Mouse (Mus musculus) adrenal gland, postnatal 4 days (tissue): Measurements from ENCODE around the gene Gm4969. TPM values are rescaled to one million over a fixed set of nuclear protein-coding genes. Genes with fewer than 3 reads are reported as not detected.
"Not testable (repeated sequence)": the region's sequence is repeated elsewhere in the genome, so short reads cannot be mapped to it uniquely, and the experiment has no call there.

Experiments
- DNase-seq, 2 experiments: peaks; one replicate each; pipeline ENCODE4 v3.0.0; 2021 to 2022; ENCODE audit warnings: low spot score in 2 of 2, mixed read lengths in 2 of 2
- long read RNA-seq, 2 experiments: library from polyadenylated mRNA; stranded (forward); transcript quantifications; one replicate each; pipeline ENCODE4 v2.0.0; 2021
- total RNA-seq, 2 experiments: library from RNA; stranded (reverse); gene quantifications; 2 replicates each; pipeline ENCODE4 v1.2.3; 2021

The Gm4969 gene
- total RNA-seq, result under 1 TPM; 0.59 to 0.98 TPM
- long read RNA-seq, experiment 1, partial matches to known transcripts, result 0 of 1 reads
- long read RNA-seq, experiment 1, other reads (novel, unspliced or antisense), result 1 of 1 reads
- long read RNA-seq, experiment 2, result 0 reads

GRCm38 (mm10) chr7:19118028-19118771 is at the start of gene Gm4969:
Gm4969 (minus strand) TSS chr7:19118368.
- DNase-seq, result no peak

GRCm38 (mm10) chr7:19166990-19167389 is 48.8 kb upstream of the Gm4969 start:
- no peak for DNase-seq

GRCm38 (mm10) chr7:19165656-19166423 is 47.7 kb upstream of the Gm4969 start, which contains the start of gene Gipr:
Gipr (minus strand) TSS chr7:19166127.
- DNase-seq, result no peak

GRCm38 (mm10) chr7:19164978-19165377 is 46.8 kb upstream of the Gm4969 start:
- DNase-seq, result no peak

- no peak for DNase-seq
Measured at GRCm38 (mm10) chr7:19164189-19164588, 46.0 kb upstream of the Gm4969 start.

- no peak for DNase-seq
Measured at GRCm38 (mm10) chr7:19163752-19164151, 45.6 kb upstream of the Gm4969 start.

GRCm38 (mm10) chr7:19162928-19163327 is 44.8 kb upstream of the Gm4969 start:
- no peak for DNase-seq

- no peak for DNase-seq
Measured at GRCm38 (mm10) chr7:19160115-19160514, 41.9 kb upstream of the Gm4969 start.

GRCm38 (mm10) chr7:19159411-19159810 is 41.2 kb upstream of the Gm4969 start:
- no peak for DNase-seq

GRCm38 (mm10) chr7:19158601-19159000 is 40.4 kb upstream of the Gm4969 start:
- DNase-seq, result no peak

GRCm38 (mm10) chr7:19157160-19157800 is 39.1 kb upstream of the Gm4969 start:
- DNase-seq, result peak; percentile 82 to 83

- DNase-seq, result no peak
Measured at GRCm38 (mm10) chr7:19155825-19156475, 37.8 kb upstream of the Gm4969 start.

GRCm38 (mm10) chr7:19154796-19155195 is 36.6 kb upstream of the Gm4969 start:
- no peak for DNase-seq

- not testable (repeated sequence) for DNase-seq
Measured at GRCm38 (mm10) chr7:19151121-19151520, 33.0 kb upstream of the Gm4969 start.

- peak; percentile 87 to 90 for DNase-seq
Measured at GRCm38 (mm10) chr7:19149626-19150025, 31.5 kb upstream of the Gm4969 start, which contains the start of gene Snrpd2. Snrpd2 (plus strand) TSS chr7:19149722.

GRCm38 (mm10) chr7:19148875-19149541 is 30.8 kb upstream of the Gm4969 start, which contains the start of gene Qpctl:
Qpctl (minus strand) TSS chr7:19149291.
- peak; percentile 83 to 96 for DNase-seq

- DNase-seq, result no peak
Measured at GRCm38 (mm10) chr7:19148180-19148874, 30.2 kb upstream of the Gm4969 start.

GRCm38 (mm10) chr7:19147497-19148045 is 29.4 kb upstream of the Gm4969 start:
- DNase-seq, result no peak

- no peak for DNase-seq
Measured at GRCm38 (mm10) chr7:19146793-19147192, 28.6 kb upstream of the Gm4969 start.
